Mouse (Mus musculus) frontal cortex, adult 2 months (tissue): ENCODE measurements around the gene Pptc7. TPM values are rescaled to one million over a fixed set of nuclear protein-coding genes. Genes with fewer than 3 reads are reported as not detected.

Source experiments
- DNase-seq, 2 experiments: peaks; one replicate each; pipeline ENCODE4 v3.0.0; 2022; ENCODE audit warnings: low spot score in 1 of 2; ENCODE audit errors: extremely low spot score in 1 of 2
- polyA plus RNA-seq: library from polyadenylated mRNA; depleted of rRNA; stranded (reverse); fragments of >200 nt; gene quantifications from 2 replicates; pipeline ENCODE4 v1.2.3, GENCODE M21; 2012; rRNA removed

Gene Pptc7
- polyA plus RNA-seq, result 30.5 and 31.4 TPM in 2 replicates

GRCm38 (mm10) chr5:122284183-122285028, at the start of gene Pptc7:
TSS of gene Pptc7 (plus strand) at chr5:122284365.
- peak; percentile 75 to 91 for DNase-seq

DNA sequence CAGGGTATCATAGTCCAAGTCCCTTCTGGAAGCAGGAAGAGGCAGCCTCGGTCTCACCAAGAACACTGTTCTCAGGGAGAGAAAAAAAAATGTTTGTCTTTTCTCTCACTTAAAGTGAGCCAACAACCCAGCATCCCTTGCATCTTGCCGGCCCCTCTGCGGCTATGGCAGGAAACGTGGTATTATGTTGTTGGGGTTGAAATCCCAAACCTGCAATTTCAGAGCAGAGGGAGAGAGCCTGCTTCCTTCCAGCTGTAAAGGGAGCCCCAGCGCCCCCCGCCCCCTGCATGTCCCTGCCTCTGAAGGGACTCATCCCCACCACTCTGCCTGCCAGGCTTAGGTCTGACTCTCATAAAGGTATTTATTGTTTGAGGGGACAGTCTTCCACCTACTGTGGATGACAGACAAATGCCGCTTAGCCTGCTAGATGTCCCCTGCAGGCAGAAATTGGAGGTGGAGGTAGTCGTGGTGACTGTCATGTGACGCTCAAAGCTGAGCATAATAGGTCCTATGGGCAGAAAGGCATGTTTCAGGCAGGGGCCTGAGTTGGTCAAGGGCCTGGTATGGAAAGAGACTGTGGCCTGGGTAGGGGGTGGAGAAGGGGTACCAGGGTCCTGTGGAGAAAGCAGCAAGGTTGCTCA, 48.8 kb upstream of the Pptc7 start:
- peak in 1 of 2 experiments; percentile 28 for DNase-seq

DNA sequence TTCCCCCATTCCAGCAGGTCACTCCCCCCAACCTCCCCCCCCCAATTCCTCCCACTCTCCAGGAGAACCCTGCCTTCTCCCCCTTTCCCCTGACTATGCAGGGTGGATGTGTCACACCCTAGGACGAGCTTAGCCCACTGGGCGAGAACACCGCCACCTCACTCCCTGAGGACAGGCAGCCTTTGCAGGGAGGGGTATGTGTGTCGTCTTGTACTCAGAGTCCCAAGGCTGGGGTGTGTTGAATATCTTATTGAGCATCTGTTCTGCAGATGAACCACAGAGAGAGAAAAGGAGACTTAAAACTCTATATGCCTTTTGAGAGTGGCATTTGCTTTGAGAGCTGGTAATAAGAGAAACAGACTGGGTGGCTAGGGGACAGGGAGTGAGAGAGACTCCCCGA, 47.0 kb upstream of the Pptc7 start:
- DNase-seq, result peak in 1 of 2 experiments; percentile 51

DNA sequence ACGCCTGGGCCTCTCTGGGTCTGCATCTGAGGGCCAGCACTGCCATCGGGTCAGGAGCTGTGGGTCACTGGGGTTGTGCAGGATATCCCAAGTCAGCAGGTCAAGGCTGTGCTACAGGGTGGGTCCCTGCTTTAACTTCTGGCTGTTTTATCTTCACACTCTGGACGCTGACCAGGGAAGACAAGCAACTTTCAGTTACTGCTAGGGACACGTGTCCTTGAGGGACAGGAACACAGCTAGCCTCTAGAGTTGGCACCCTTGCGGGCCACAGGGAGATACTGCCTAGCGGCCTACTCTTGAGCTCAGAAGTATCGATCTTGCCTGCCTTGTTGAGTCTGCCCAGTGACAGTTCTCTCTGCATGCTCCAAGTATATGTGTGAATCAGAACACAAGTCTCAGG, 44.5 kb upstream of the Pptc7 start:
- DNase-seq, result no peak

DNA sequence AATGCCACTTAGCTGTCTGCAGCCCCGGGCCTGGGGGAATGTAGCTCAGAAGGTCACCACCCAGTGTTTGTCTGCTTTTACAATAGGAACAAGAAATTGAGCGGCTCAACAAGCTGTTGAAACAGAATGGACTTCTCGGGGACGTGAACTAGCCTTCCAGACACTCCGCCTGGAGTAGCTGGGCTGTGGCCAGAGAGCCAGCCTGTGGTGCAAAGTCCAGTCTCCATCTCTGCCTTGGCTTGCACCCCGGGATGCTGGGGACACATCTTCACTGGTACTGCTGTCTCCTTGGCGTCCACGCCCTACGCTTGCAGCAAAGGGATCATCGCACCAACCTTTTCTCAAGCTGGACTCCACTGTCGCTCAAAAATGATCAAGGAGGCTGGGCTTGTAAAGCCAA, 43.6 kb upstream of the Pptc7 start:
- DNase-seq, result no peak

GRCm38 (mm10) chr5:122240989-122241388, 43.2 kb upstream of the Pptc7 start:
- DNase-seq, result no peak

GRCm38 (mm10) chr5:122242521-122243123, 41.5 kb upstream of the Pptc7 start:
- no peak for DNase-seq

- DNase-seq, result peak in 1 of 2 experiments; percentile 53
These were observed 40.2 kb upstream of the Pptc7 start for GRCm38 (mm10) chr5:122243781-122244523.

DNA sequence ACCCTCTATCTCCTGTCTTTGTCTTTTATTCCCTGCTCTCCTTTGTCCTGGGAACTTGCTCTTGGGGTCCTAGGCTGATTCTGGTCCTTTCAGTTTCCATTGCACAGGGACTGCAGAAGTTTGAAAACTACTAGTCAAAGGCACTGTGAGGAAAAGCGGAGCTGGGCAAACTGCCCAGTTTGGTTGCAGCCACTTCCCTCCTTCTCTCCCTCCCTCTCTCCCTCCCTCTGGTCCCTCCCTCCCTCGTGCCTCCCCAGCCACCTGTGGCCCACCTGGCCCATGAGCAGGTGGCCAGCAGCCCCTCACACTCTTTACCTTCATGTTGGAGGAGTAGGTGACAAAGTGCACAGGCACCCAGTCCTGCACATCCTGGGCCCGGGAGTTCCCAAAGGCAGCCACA, 39.0 kb upstream of the Pptc7 start:
- no peak for DNase-seq

DNA sequence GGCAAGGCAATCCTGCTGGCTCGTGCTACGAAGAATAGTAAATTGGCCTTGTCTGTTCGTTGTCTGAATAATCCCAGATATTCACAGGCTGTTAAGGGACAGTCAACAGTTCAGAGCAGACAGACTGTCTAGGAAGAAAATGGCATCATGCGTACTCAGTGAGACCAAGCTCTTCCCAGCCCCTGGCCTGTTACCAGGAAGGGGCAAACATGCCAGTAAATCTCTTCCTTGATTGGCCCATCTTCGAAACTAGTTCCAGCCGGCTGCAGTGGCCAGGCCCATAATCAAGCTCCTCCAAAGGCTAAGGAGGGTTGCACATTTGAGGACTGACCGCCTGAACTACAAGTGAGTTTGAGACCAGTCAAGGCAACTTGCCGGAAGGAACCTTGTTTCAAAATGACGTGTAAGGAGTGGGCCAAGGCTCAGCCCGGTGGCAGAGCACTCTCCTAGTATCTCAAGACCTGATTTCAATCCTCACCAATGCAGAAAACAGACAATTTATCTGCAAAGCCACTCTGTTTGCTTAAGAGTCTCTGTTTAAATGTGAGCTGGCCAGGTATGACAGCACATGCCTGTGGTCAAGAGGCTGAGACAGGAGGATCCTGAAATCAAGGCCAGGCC, 37.5 kb upstream of the Pptc7 start:
- DNase-seq, result no peak

GRCm38 (mm10) chr5:122247529-122247928, 36.6 kb upstream of the Pptc7 start:
- peak; percentile 70 to 73 for DNase-seq

- DNase-seq, result no peak
These were observed 36.2 kb upstream of the Pptc7 start for GRCm38 (mm10) chr5:122247934-122248333.

DNA sequence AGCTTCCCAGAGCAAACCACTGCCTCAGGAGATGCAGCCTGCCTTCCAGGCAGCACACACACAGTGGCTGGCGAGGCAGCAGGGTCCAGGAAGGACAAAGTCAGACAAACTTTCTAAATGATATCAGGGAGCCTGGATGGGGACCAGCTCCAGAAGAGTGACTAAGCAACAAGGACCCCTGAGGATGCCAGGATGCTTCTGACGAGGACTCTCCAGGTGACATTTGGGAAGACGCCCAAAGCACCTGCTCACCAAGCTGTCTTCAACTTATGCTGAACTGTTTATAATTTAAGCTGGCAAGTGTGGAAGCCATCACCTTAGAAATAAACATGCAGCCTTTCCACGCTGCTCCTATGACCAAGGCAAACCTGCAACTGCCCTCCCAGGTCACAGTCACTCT, 34.9 kb upstream of the Pptc7 start:
- DNase-seq, result no peak

DNA sequence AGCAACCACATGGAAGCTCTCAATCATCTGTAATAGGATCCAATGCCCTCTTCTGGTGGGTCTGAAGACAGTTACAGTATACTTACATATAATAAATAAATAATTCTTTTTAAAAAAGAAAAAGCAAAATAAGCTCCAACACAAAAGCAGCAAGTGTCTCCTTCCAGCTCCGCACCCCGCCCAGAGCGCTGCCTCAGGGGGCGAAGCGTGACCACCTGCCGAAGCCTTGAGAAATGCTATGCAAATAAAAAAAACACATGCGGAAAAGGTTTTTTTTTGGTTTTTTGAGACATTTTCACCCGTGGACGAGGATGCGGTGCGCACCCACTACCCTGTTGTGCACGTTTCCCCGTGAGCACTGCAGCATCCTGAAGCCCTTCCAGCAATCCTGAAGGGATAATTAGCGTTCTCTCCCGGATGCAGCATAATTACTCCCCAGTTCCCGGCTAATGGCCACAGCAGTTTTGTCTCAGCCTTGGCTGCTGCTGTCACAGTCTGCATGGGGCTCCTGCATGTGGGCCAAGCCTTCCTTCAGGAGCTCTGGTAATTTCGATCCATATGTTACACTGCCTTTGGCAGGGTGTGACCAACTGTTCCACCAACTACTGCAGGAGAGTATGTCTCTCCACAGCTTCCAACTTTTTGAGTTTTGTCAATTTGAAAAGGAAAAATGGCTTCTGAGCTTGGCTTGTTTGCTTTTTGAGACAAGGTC, 32.1 kb upstream of the Pptc7 start:
- peak in 1 of 2 experiments; percentile 40 for DNase-seq

DNA sequence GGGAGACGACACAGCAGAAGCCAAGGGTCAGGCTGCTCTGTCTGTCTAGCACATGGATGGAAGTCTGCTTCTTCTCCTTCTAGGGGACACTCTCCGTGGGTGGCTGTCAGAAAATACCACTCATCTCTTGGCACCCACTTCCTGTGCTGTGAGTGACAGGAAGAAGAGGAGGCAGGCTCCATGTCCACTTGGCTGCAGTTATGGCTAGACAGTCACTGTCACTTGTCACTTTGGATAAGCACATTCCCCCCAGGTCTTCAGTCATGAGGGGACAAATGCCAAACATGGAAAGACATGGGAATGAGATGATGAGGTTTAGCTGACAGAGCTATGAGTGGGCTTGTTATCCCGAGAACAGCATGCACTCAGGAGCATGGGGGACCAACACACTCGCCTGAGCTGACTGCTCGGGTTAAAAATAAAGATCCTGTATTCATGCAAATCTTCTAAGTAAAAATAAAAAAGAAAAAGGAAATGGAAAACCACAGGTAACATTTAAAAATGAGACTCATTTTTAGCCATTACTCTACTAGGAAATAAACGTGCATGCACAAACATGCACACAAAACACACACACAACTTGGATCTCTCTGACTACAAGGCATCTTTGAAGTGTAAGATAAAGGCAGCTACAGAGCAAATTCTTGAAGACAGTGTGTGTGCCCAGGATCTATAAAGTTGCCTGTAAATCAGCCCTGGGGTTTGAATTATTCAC, 26.0 kb upstream of the Pptc7 start:
- DNase-seq, result no peak

DNA sequence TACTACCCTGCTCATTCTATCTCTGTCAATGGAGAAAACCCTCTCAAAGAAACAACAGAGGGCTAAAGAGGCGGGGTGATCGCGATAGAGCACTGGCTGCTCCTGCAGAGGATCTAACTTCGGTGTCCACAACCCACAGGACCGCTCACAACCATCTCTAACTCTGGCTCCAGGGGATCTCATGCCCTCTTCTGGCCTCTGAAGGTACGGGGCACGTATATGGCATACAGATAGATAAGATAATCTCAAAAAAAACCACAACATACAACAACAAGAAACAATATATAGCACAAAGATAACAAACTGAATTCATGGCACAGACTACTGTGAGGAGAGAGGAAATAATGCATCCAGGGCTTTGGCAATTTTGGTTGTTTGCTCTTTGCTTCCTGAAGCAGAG, 22.1 kb upstream of the Pptc7 start:
- DNase-seq, result no peak

DNA sequence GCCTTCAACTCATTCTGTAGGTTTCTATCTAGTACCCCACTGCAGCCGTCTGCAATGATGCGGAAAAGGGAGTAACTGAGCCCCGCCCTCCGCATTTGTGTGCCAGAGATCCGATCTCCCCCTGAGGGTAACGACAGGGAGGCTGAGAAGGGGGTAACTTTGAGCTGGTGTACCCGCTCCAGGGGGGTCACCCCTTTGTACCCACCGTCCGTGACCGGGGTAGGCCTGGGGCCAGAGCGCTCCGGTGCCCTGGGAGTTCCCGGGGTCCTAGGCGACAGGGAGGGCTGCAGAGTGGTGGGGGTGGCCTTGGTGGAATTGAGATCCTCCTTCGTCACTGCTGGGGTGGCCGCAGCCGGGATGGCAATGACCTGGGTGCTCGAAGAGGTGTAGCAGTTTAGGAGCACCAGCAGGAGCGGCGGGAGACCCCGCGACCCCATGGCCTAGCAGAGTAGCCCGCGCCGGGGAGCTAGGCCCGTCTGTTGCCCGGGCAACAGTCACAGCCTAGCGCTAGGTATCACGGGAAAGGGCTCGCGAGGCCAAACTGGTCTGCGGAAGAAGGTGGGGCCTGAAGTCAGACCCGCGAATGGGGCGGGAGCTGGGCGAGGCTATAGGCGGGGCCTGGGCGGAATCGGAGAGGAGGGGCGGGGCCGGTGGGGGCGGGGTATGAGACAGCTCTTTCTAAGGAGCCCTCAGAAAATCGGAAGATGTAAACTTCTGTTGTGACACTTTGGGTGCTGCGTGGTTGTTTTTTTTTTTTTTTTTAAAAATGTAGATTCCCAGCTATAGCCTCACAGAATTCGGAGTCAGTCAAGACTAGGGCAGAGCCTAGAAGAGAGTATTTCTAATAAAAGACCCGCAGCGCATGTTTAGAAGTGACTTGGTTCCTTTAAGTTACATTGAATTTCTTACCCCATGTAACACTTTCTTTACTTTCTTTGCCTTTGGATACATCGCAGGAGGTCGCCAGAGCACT, 19.9 kb upstream of the Pptc7 start, which contains the start of gene Tctn1:
Gene Tctn1 (minus strand): TSS at position 528 of the 973 bp plus-strand sequence.
- DNase-seq, result peak; percentile 57 to 85

GRCm38 (mm10) chr5:122265187-122265586, 19.0 kb upstream of the Pptc7 start:
- DNase-seq, result no peak
